Mouse (Mus musculus): ENCODE data around the gene Palb2. TPM values are rescaled to one million over a fixed set of nuclear protein-coding genes. Genes with fewer than 3 reads are reported as not detected.

Gene Palb2
- 3.4 TPM for polyA plus RNA-seq (2017; shearing (Covaris generic))

DNA sequence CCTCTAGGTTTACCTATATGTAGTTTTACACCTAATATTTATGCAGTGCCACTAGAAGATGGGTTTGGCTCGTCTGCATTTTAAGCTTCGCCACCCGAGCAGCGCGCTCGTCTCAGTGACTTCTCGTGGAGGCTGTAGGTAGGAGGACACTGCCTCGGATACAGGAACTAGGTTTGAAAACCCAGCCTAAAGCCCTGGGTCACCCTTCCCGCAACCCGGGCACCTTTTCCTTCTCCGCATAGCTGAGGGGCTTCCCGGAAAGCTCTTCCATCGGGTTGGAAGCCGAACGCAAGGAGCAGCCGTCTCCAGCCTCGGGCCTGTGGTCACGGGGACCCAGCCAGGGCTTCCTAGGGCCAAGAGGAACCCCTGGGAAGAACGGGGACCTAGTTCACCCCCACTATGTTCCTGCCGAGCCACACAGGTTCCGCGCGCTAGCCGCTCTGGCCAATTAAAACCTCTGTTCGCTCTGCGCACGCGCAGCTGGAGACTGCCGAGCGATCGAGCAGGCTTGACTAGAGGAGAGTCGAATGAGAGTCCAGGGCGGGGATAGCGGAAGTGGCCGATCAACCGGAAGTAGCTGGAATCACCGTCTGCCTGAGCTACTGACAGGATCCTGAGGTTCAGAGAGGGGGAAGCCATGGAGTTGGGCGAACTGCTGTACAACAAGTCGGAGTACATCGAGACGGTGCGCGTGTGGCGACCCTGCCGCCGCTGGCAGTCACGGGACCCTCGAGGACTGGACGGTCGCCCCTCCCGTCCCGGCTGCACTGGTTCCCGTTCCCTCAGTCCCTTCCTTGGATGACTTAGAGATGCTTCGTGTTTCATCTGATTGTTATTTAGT is at the start of gene Palb2, which contains the start of gene Dctn5:
TSS of gene Palb2 (minus strand) at position 489 of the 841 bp plus-strand sequence.
TSS of gene Dctn5 (plus strand) at position 545 of the 841 bp plus-strand sequence.

DNA sequence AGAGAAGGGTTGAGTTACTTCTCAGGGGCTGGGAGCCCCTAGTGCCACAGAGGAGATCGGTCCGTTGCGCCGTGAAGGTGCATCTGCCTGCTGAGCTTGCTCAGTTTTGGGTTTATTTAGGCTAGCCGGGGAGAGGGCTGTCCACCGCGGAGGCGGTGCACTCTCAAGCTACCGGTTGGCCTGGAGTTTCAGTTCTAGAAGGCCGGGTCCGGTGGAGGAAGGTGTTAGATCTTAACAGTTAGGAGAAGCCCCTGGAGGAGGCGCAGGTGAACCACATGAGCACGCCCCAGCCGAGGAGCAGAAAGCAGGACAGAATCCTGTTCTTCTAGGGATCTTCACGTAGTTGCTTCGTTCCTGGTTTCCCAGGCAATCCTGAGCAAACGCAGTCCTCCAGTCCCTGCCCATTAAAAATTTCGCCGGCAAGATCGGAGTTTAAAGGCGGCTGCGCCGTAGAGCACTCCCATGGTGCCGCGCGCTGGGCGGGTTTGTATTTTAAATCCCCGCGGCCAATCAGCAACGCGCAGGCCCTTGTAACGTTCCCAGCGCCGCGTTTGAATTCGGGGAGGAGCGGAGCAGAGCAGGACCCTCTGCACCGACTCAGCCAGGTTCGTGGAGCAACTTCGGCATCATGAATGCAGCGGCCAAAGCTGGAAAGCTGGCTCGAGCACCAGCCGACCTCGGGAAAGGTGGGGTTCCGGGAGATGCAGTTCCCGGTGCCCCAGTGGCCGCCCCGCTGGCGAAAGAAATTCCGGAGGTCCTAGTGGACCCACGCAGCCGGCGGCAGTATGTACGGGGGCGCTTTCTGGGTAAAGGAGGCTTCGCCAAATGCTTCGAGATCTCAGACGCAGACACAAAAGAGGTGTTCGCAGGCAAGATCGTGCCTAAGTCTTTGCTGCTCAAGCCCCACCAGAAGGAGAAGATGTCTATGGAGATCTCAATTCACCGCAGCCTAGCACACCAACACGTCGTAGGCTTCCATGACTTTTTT is 26.4 kb upstream of the Palb2 start, which contains the start of gene Plk1:
TSS of gene Plk1 (plus strand) at position 525 of the 988 bp plus-strand sequence.

DNA sequence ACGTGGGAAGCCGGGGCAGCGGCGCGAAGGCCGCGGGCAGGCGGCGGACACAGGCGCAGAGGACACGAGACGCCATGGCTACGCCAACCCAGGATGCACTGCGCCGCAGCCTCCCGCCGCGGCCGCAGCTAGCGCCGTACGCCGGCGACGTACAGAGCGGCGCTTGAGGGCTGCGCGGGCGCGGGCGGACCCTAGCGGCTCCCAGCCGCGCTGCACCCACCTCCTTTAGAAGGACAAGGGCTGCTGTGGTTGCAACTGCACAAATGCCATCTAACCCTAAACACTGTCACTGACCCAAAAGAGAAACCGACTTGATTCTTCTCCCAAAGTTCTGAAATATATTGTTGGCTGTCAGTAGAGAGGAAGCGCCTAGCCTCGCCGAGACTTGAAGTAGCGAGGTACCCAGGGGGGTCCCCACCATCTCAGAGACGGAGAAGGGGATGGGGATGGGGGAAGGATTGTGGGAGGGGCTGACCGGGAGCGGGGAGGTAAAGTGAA is 31.0 kb downstream of the Palb2 start, which contains the start of gene Ndufab1:
TSS of gene Ndufab1 (minus strand) at position 140 of the 498 bp plus-strand sequence.

DNA sequence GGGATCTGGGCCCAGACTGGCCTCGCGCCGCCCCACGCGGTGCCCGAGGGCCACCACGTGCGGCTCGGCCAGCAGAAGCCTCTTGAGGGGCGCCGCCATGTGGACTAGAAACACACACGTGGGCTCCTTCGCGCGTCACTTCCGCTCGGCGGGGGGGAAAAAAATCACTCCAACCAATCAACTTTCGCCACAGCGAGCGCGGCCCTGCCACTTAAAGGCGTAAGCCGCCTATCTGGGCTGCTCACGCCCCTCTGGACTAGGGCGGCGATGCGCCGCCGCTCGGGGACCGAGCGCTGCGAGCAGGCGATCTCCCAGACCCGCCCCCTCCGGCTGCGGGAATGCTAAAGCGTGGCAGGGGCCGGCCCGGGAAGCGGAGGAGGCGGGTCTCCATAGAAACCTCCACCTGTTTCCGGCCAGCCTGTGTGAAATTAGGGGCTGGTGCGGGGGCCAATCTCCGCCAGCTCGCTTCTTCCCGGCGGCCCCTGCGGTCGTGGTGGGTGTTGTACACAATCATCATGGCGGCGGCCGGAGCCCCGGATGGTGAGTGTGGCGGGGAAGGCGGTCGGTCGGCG is 65.8 kb downstream of the Palb2 start, which contains the start of the genes Ubfd1 and Ears2:
TSS of gene Ubfd1 (plus strand) at position 231 of the 572 bp plus-strand sequence.
TSS of gene Ears2 (minus strand) at position 319 of the 572 bp plus-strand sequence.

Other genes with a start within 250 kb of the Palb2 start
- 10.2 TPM for gene Cog7, start 151.3 kb downstream of the Palb2 start, polyA plus RNA-seq (2017; shearing (Covaris generic))
- 5.5 TPM for gene Gga2, start 111.8 kb downstream of the Palb2 start, polyA plus RNA-seq (2017; shearing (Covaris generic))
- gene Ubfd1, start 65.8 kb downstream of the Palb2 start, polyA plus RNA-seq (2017; shearing (Covaris generic)): 49.5 TPM
- gene Ears2, start 65.7 kb downstream of the Palb2 start, polyA plus RNA-seq (2017; shearing (Covaris generic)): 13.3 TPM
- 130 TPM for gene Ndufab1, start 31.1 kb downstream of the Palb2 start, polyA plus RNA-seq (2017; shearing (Covaris generic))
- gene Dctn5, start 56 bp upstream of the Palb2 start, polyA plus RNA-seq (2017; shearing (Covaris generic)): 76.0 TPM
- gene Plk1, start 26.5 kb upstream of the Palb2 start, polyA plus RNA-seq (2017; shearing (Covaris generic)): 0.51 TPM
- not detected for gene Ern2, start 53.2 kb upstream of the Palb2 start, polyA plus RNA-seq (2017; shearing (Covaris generic))
- gene Chp2, start 86.5 kb upstream of the Palb2 start, polyA plus RNA-seq (2017; shearing (Covaris generic)): not detected
- gene Prkcb, start 155.8 kb upstream of the Palb2 start, polyA plus RNA-seq (2017; shearing (Covaris generic)): 140 TPM